Mouse (Mus musculus) colon, adult 2 months (tissue): ENCODE results near the gene Trappc11. TPM values are rescaled to one million over a fixed set of nuclear protein-coding genes. Genes with fewer than 3 reads are reported as not detected.

Experiments used
- polyA plus RNA-seq: library from polyadenylated mRNA; depleted of rRNA; stranded (reverse); fragments of >200 nt; gene quantifications from 2 replicates; pipeline ENCODE4 v1.2.3, GENCODE M21; 2012; rRNA removed

Gene Trappc11
- polyA plus RNA-seq: 16.6 and 22.5 TPM in 2 replicates

GRCm38 (mm10) chr8:47533344-47534125, at the start of gene Trappc11, which contains the start of gene Rwdd4a:
Gene Trappc11, minus strand, starts transcription at chr8:47533470.
Gene Rwdd4a, plus strand, starts transcription at chr8:47533664.

GRCm38 (mm10) chr8:47446312-47447046, 86.8 kb downstream of the Trappc11 start, which contains the start of gene Stox2:
Gene Stox2, minus strand, starts transcription at chr8:47446362.

Other genes starting within 250 kb of the Trappc11 start
- gene Stox2, start 87.1 kb downstream of the Trappc11 start, polyA plus RNA-seq: 1.8 and 2.4 TPM in 2 replicates
- gene Rwdd4a, start 194 bp upstream of the Trappc11 start, polyA plus RNA-seq: 13.9 and 16.9 TPM in 2 replicates
- gene Ing2, start 142.1 kb upstream of the Trappc11 start, polyA plus RNA-seq: 2.3 and 2.7 TPM in 2 replicates
- gene Cdkn2aip, start 180.5 kb upstream of the Trappc11 start, polyA plus RNA-seq: 22.2 and 22.8 TPM in 2 replicates